Mouse (Mus musculus) stomach, embryonic 14.5 days (tissue): ENCODE measurements around the gene Rcn3. TPM values are rescaled to one million over a fixed set of nuclear protein-coding genes. Genes with fewer than 3 reads are reported as not detected.

Experiments
- ATAC-seq: fragments of 200-750 bp; cut with Nextera tagmentation; 2 replicates; pipeline ENCODE4 v1.8.0; 2017; ENCODE audit warnings: low read depth, moderate TSS enrichment; ENCODE audit not compliant: insufficient number of reproducible peaks, insufficient read depth, low FRiP score
- H3K27ac ChIP-seq: fragments of 300-500 bp; sonication (generic); 2 replicates; pipeline ENCODE4 v1.5.1; 2014; ENCODE audit warnings: mild to moderate bottlenecking, low read length, moderate library complexity, mixed read lengths
- H3K27me3 ChIP-seq: fragments of 300-500 bp; sonication (generic); 2 replicates; pipeline ENCODE4 v1.6.1; 2014; ENCODE audit warnings: low read length, control low read depth, mixed read lengths; ENCODE audit not compliant: control insufficient read depth, insufficient read depth
- H3K36me3 ChIP-seq: fragments of 300-500 bp; sonication (generic); 2 replicates; pipeline ENCODE4 v1.6.1; 2014; ENCODE audit warnings: mild to moderate bottlenecking, control low read depth, low read length, moderate library complexity, mixed read lengths; ENCODE audit not compliant: control insufficient read depth, insufficient read depth
- H3K4me1 ChIP-seq: fragments of 300-500 bp; sonication (generic); 2 replicates; pipeline ENCODE4 v1.6.1; 2014; ENCODE audit warnings: low read length, control low read depth, mixed read lengths; ENCODE audit not compliant: control insufficient read depth, insufficient read depth
- H3K4me2 ChIP-seq: fragments of 300-500 bp; sonication (generic); replicated peaks from 2 replicates; pipeline ENCODE4 v1.6.1; 2014; ENCODE audit warnings: low read depth, low read length, control low read depth
- H3K4me3 ChIP-seq: fragments of 300-500 bp; sonication (generic); 2 replicates; pipeline ENCODE4 v1.5.1; 2014; ENCODE audit warnings: low read depth, low read length, control low read depth
- H3K9ac ChIP-seq: fragments of 300-500 bp; sonication (generic); replicated peaks from 2 replicates; pipeline ENCODE4 v1.6.1; 2014; ENCODE audit warnings: low read depth, mild to moderate bottlenecking, control low read depth, low read length, moderate library complexity, mixed read lengths
- H3K9me3 ChIP-seq: fragments of 300-500 bp; sonication (generic); 2 replicates; pipeline ENCODE4 v1.6.1; 2016; ENCODE audit warnings: low read depth, low read length, control low read depth; ENCODE audit not compliant: control insufficient read depth
- WGBS: fragments of 180-500 bp; shearing (Covaris S2); extraction: QIAGEN DNeasy Blood & Tissue Kit; methylation state at CpG from one replicate; pipeline ENCODE4 v1.1.7; 2014; 5-methylcytosine and 5-hydroxymethylcytosine counted together
- polyA plus RNA-seq: library from polyadenylated mRNA; unstranded; fragments of >200 nt; fragmentation: Nextera tagmentation; extraction: Ambion mirVana; gene quantifications from 2 replicates; pipeline ENCODE4 v1.2.1, GENCODE M21; 2014

Rcn3 gene
- polyA plus RNA-seq, 1 experiment from 2014 or later: 418 TPM

GRCm38 (mm10) chr7:45077322-45077721 is 14.7 kb downstream of the Rcn3 start:
- H3K9ac ChIP-seq: no peak overlapping the region
- 88% methylated on average over 14 of the region's 14 CpGs for WGBS
- H3K9me3 ChIP-seq: no peaks in the 10 kb centered on the region
- H3K4me2 ChIP-seq: no peak overlapping the region
- H3K4me1 ChIP-seq: no peaks in the 10 kb centered on the region
- peaks cover 8% of the 10 kb centered on the region for H3K36me3 ChIP-seq
- ATAC-seq: no peak
- no peaks in the 10 kb centered on the region for H3K27me3 ChIP-seq
- H3K4me3 ChIP-seq: no peak overlapping the region
- no peak overlapping the region for H3K27ac ChIP-seq

GRCm38 (mm10) chr7:45076501-45076900 is 15.5 kb downstream of the Rcn3 start:
- no peak for ATAC-seq
- 87% methylated on average over 30 of the region's 30 CpGs for WGBS

DNA sequence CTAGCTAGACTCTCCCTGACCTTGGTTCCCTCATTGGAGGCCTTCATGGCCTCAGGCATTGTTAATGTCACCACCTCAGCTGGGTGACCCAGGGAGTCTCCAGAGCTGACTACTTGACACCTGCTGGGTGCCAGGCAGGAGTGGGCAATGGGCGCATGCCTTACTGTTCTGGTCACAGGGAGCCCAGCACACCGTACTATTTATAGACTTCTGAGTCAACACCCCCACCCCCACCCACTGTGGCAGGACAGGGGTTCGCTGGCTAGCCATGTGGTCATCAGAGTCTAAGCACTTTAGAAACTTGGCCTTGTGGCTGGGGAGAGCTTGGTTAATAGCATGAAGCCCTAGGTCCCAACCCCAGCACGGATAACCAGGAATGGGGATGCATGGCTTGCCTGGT is 16.6 kb downstream of the Rcn3 start:
- Histone ChIP-seq H3K9me3 (no peaks in the 10 kb centered on the region), H3K36me3 (peaks cover 7% of the 10 kb centered on the region), H3K4me3 (no peak overlapping the region), H3K4me2 (no peak overlapping the region), H3K27me3 (no peaks in the 10 kb centered on the region), H3K4me1 (no peaks in the 10 kb centered on the region), H3K9ac (0 out of 2 replicates have a peak overlapping the region, but pooled peaks have one; percentile 14), H3K27ac (no peak overlapping the region)
- 68% methylated on average over 4 of the region's 4 CpGs for WGBS
- no peak for ATAC-seq

More at GRCm38 (mm10) chr7:45076501-45076900, 15.5 kb downstream of the Rcn3 start:
- no peaks in the 10 kb centered on the region for H3K4me1 ChIP-seq
- no peaks in the 10 kb centered on the region for H3K27me3 ChIP-seq
- H3K9ac ChIP-seq: no peak overlapping the region
- no peak overlapping the region for H3K4me3 ChIP-seq
- H3K9me3 ChIP-seq: no peaks in the 10 kb centered on the region
- no peak overlapping the region for H3K4me2 ChIP-seq
- peaks cover 7% of the 10 kb centered on the region for H3K36me3 ChIP-seq
- no peak overlapping the region for H3K27ac ChIP-seq

GRCm38 (mm10) chr7:45073949-45074348 is 18.1 kb downstream of the Rcn3 start:
- 87% methylated on average over 12 of the region's 12 CpGs for WGBS
- Histone ChIP-seq H3K4me3 (no peak overlapping the region), H3K4me1 (no peaks in the 10 kb centered on the region), H3K9ac (no peak overlapping the region), H3K27ac (no peak overlapping the region), H3K9me3 (no peaks in the 10 kb centered on the region), H3K27me3 (no peaks in the 10 kb centered on the region), H3K4me2 (no peak overlapping the region), H3K36me3 (peaks cover 7% of the 10 kb centered on the region)
- ATAC-seq: no peak

DNA sequence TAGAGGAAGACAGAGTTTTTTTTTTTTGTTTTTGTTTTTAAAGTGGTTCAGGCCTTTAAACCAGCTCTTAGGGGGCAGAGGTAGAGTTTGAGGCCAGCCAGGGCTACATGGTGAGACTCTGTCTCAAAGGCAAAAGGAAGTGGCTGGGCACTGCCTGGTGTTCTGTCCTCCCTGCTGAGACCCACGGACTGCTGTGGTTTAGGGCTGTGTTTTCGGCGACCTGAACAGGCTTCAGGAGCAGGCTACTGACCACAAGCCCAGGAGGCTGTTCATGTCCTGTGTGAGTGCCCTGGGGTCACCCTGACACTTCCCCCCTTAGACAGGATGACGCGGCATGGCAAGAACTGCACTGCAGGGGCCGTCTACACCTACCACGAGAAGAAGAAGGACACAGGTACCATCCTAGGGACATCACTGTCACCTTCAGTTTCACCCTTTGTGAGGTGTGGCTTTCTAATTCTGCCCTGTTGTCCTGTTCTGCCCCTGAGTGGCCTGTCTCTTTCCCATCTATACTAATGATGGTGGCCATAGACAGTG is 18.8 kb downstream of the Rcn3 start:
- Histone ChIP-seq H3K36me3 (peaks cover 7% of the 10 kb centered on the region), H3K27ac (no peak overlapping the region), H3K4me2 (no peak overlapping the region), H3K9me3 (no peaks in the 10 kb centered on the region), H3K4me3 (no peak overlapping the region), H3K27me3 (no peaks in the 10 kb centered on the region), H3K4me1 (no peaks in the 10 kb centered on the region), H3K9ac (no peak overlapping the region)
- no peak for ATAC-seq
- 80% methylated on average over 7 of the region's 7 CpGs for WGBS

- H3K27me3 ChIP-seq: no peaks in the 10 kb centered on the region
- no peaks in the 10 kb centered on the region for H3K4me1 ChIP-seq
- ATAC-seq: no peak
- WGBS: 76% methylated on average over 2 of the region's 2 CpGs
- no peak overlapping the region for H3K9ac ChIP-seq
- H3K4me2 ChIP-seq: no peak overlapping the region
- H3K9me3 ChIP-seq: no peaks in the 10 kb centered on the region
- no peak overlapping the region for H3K4me3 ChIP-seq
- peaks cover 7% of the 10 kb centered on the region for H3K36me3 ChIP-seq
- no peak overlapping the region for H3K27ac ChIP-seq
These were observed 19.8 kb downstream of the Rcn3 start for GRCm38 (mm10) chr7:45072230-45072629.

DNA sequence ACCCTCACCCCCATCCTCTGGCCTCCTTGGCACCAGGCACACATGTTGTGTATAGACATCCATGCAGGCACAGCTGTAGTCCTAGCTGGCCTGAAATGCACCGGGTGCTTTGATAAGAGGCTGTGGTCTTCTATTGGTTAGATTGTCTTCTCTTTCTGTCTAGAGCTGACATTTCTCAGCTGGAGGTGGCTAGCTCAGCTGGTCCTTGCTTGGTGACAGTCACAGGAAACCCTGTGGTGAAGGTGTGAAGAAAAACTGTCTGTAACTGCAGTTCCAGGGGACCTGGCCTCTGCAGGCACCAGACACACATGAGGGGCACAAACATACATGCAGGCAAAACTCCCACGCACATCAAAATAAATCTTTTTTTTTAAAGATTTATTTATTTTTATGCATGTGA is 22.4 kb downstream of the Rcn3 start:
- no peaks in the 10 kb centered on the region for H3K9me3 ChIP-seq
- H3K9ac ChIP-seq: no peak overlapping the region
- no peaks in the 10 kb centered on the region; the same call in none of the 2 replicates for H3K36me3 ChIP-seq
- no peak overlapping the region for H3K4me2 ChIP-seq
- no peak for ATAC-seq
- no peak overlapping the region for H3K27ac ChIP-seq
- no peaks in the 10 kb centered on the region for H3K27me3 ChIP-seq
- no peak overlapping the region for H3K4me3 ChIP-seq
- no peaks in the 10 kb centered on the region for H3K4me1 ChIP-seq
- 82% methylated on average over 2 of the region's 2 CpGs for WGBS

DNA sequence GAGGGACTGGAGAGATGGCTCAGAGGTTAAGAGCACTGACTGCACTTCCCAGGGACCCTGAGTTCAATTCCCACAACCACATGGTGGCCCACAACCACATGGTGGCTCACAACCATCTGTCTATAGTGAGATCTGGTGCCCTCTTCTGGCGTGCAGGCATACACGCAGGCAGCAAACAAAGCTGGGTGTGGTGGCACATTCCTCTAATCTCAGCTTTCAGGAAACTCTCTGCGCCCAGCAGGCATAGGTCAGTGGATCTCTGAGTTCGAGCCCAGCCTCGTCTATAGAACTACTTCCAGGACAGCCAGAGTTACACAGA is 24.1 kb downstream of the Rcn3 start:
- Histone ChIP-seq H3K9ac (no peak overlapping the region), H3K4me3 (no peak overlapping the region), H3K4me1 (no peaks in the 10 kb centered on the region), H3K27me3 (no peaks in the 10 kb centered on the region), H3K27ac (no peak overlapping the region), H3K36me3 (no peaks in the 10 kb centered on the region), H3K4me2 (no peak overlapping the region), H3K9me3 (no peaks in the 10 kb centered on the region)
- WGBS: 27% methylated on average over 5 of the region's 5 CpGs
- ATAC-seq: no peak
